Mouse (Mus musculus): ENCODE data around the gene Fam129a.

DNA sequence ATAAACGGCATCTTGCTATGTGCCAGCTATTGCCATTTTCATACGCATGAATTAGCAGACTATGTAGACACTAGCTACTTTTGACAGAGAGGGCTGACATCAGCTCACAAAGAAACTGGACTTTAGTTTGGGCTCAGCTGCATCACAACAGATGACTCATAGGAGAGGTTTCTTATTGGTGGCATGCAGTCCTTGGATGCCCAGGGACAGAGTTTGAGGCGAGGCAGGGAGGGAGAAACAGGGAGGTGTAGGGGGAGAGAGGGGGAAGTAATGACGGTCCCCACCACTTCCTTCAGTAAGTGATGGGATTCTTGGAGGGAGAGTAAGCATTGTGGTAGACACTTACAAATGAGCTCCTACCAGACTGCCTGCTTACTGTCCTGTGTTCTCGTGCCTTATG lies 118.0 kb downstream of the Fam129a start:
- no peak for TF ChIP-seq CTCF (IDR thresholded peaks at IDR 0.05)
- no peak for TF ChIP-seq EP300 (IDR thresholded peaks at IDR 0.05)

Data from lung, postnatal 0 days (tissue).